Mouse (Mus musculus): ENCODE data around the gene Gm10073. TPM values are rescaled to one million over a fixed set of nuclear protein-coding genes. Genes with fewer than 3 reads are reported as not detected.
"Not testable (repeated sequence)": the region's sequence is repeated elsewhere in the genome, so short reads cannot be mapped to it uniquely, and the experiment has no call there.

Gene Gm10073
- 11.4 and 20.0 TPM in 2 replicates for total RNA-seq (2017)

DNA sequence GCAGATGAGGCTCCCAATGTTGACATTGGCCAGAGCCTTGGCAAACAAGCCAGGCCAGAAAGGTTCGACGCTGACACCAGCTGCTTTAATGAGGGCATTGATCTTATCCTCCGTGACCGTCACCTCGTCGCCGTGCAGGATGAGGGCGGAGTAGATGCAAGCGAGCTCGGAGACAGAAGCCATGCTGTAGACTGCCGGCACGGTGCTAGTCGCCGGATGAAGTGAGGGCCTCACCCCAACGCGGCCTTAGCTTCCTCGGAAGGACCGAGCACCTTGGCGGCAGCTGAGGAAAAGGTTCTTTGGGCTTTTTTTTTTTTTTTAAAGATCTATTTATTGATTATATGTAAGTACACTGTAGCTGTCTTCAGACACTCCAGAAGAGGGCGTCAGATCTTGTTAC is at the start of gene Gm10073:
TSS of gene Gm10073 (minus strand) at position 294 of the 400 bp plus-strand sequence.
- ATAC-seq (replicated peaks in 1 of 2; ENCODE audit: insufficient read depth in 1 of 2, low FRiP score in 2 of 2, low TSS enrichment in 1 of 2, low read depth in 1 of 2, poor library complexity in 2 of 2, severe bottlenecking in 2 of 2), result not testable (repeated sequence)

DNA sequence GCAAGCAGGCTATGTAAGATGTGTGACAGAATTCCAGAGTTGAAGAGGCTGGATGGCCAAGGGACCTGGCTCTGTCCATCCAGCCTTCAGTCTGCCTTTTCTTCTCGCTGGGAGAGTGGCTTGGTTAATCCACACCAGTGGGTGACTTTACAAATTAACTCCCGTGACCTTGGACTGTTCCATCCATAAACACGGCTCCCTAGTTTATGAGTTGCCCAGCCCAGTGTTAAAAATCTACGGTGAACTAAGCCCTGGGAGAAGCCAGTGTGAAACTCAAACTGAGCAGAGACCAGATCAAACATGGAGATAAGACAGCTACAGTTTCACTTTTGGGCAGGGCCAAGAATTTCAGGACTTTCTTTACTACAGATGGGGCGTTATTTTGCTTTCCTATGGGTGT is 49.8 kb upstream of the Gm10073 start:
- peak in 1 of 2 experiments; percentile 37; a peak in 1 of 4 replicates for ATAC-seq (replicated peaks in 1 of 2; ENCODE audit: insufficient read depth in 1 of 2, low FRiP score in 2 of 2, low TSS enrichment in 1 of 2, low read depth in 1 of 2, poor library complexity in 2 of 2, severe bottlenecking in 2 of 2)

- ATAC-seq (replicated peaks in 1 of 2; ENCODE audit: insufficient read depth in 1 of 2, low FRiP score in 2 of 2, low TSS enrichment in 1 of 2, low read depth in 1 of 2, poor library complexity in 2 of 2, severe bottlenecking in 2 of 2), result no peak
Measured at GRCm38 (mm10) chr8:106620488-106620887, 47.2 kb upstream of the Gm10073 start.

GRCm38 (mm10) chr8:106619549-106620245 is 46.4 kb upstream of the Gm10073 start:
- ATAC-seq (replicated peaks in 1 of 2; ENCODE audit: insufficient read depth in 1 of 2, low FRiP score in 2 of 2, low TSS enrichment in 1 of 2, low read depth in 1 of 2, poor library complexity in 2 of 2, severe bottlenecking in 2 of 2), result no peak

DNA sequence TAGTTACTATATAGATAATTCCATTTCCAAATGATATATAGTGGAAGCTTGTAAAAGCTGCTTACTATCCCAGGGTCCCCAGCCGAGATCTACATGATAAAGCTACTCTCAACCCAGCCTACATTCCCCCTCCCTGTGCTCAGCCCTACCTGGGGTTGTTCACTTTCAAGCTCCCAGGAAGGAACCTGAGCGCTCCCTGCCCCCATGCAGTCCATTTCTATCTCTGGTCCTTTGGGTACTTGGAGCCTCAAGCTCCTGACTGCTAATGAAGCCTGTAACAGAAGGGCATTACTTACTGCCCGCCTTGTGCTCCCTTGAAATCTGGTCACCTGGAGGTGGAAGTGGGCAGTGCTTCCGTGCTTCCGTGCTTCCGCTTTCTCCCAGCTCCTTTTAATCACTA is 45.1 kb upstream of the Gm10073 start:
- no peak for ATAC-seq (replicated peaks in 1 of 2; ENCODE audit: insufficient read depth in 1 of 2, low FRiP score in 2 of 2, low TSS enrichment in 1 of 2, low read depth in 1 of 2, poor library complexity in 2 of 2, severe bottlenecking in 2 of 2)

DNA sequence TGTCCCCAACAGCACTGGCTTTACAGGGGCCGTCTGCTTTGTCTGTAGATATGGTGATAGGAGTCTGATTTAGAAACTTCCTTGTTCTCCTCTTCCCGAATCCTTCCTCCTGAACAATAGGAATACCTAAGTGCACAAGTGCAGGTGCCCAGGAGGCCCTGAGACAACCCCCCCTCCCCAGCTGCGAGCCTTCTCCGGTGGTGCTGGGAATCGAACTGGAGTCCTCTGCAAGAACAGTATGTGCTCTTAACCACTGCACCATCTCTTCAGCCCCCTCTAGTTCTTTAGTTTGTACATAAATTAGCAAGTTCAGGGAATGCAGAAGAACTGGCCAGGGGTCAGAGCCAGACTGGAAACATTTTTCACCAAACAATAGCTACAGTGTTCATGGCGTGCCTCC is 44.6 kb upstream of the Gm10073 start:
- ATAC-seq (replicated peaks in 1 of 2; ENCODE audit: insufficient read depth in 1 of 2, low FRiP score in 2 of 2, low TSS enrichment in 1 of 2, low read depth in 1 of 2, poor library complexity in 2 of 2, severe bottlenecking in 2 of 2), result no peak

DNA sequence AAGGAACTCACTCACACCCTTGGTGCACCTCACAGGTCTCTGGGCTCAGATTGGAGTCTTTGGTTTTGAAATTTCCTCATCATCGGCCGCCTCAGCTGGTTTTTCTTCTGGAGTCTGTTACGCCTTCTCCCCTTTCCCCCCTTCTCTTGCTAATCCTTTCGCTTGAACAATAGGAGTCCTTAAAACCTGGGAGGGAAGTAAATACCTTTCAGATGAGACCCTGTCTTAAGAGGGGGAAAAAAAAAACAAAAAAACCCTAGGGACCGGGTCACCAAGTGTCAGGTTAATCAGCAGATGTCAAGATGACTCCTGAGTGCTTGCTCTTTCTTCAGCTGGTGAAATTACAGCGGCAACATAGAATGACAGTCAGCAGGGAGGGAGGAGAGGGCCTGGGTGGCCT is 43.9 kb upstream of the Gm10073 start:
- ATAC-seq (replicated peaks in 1 of 2; ENCODE audit: insufficient read depth in 1 of 2, low FRiP score in 2 of 2, low TSS enrichment in 1 of 2, low read depth in 1 of 2, poor library complexity in 2 of 2, severe bottlenecking in 2 of 2), result no peak

GRCm38 (mm10) chr8:106616679-106617078 is 43.4 kb upstream of the Gm10073 start:
- ATAC-seq (replicated peaks in 1 of 2; ENCODE audit: insufficient read depth in 1 of 2, low FRiP score in 2 of 2, low TSS enrichment in 1 of 2, low read depth in 1 of 2, poor library complexity in 2 of 2, severe bottlenecking in 2 of 2), result no peak

DNA sequence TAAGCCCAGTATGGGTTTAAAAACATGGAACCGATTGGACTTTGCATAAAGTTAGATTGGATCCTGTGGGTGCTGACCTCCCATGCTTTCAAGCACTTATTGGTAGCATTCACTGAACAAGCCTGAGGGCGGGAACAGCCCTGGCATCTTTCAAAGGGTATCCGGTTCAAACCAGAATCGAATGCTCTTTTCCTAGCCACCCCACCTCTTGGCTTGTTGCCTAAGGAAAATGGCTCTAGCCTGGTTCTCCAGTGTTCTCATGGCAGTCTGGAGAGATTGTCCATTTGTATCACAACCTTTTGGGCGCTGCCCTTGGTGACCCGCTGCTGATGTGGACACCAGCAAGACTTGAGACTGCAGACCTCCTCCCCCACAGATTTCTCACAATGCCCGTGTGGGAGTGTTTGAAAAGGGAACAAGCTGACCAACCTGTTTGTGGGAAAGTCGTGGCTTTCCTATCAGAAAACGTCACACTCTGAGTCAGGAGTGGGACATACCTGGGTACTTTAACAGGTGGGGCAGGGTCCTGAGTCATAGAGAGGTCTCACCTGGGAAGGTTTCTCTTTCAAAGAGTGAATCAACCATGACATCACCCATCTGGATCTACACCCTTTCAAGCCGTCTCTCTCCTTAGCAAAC is 42.5 kb upstream of the Gm10073 start:
- no peak for ATAC-seq (replicated peaks in 1 of 2; ENCODE audit: insufficient read depth in 1 of 2, low FRiP score in 2 of 2, low TSS enrichment in 1 of 2, low read depth in 1 of 2, poor library complexity in 2 of 2, severe bottlenecking in 2 of 2)

DNA sequence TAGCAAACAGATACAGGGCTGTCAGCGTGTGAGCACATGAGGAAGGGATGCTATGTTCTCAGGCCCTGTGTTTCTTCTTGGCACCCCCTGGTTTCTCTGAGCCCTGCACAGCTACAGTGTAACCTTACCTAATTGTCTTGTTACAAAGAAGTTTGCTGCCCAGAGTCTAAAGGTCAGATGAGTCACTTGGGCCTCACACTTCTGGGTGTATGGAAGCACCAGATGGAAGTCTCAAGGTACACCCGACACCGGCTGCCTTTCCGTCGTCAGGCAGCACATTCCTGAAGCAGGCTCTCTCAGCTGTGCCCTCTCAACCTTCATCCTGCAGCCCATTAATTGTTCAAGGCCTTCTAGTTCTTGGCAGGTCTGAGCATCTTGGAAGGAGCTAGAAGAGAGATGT is 41.4 kb upstream of the Gm10073 start:
- no peak for ATAC-seq (replicated peaks in 1 of 2; ENCODE audit: insufficient read depth in 1 of 2, low FRiP score in 2 of 2, low TSS enrichment in 1 of 2, low read depth in 1 of 2, poor library complexity in 2 of 2, severe bottlenecking in 2 of 2)

DNA sequence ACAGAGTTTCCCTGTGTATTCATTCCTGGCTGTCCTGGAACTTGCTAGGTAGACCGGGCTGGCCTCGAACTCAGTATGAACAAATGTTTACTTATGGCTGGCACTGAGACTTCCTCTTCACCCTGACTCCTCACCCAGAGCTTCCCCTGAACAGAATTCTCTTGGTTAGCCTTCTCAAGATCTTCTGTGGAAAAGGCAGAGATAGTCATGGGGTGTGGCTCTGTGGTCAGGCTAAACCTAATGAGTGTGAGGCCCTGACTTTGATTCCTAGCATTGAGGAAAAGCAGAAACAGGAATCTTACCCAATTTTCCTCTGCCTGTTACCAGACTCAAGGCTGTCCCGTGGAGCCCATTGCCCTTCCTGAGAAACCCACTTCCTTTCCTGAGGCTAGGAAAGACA is 38.8 kb upstream of the Gm10073 start:
- peak; percentile 12 to 49; a peak in 1 of 4 replicates for ATAC-seq (replicated peaks in 1 of 2; ENCODE audit: insufficient read depth in 1 of 2, low FRiP score in 2 of 2, low TSS enrichment in 1 of 2, low read depth in 1 of 2, poor library complexity in 2 of 2, severe bottlenecking in 2 of 2)

GRCm38 (mm10) chr8:106610958-106611640 is 37.8 kb upstream of the Gm10073 start:
- peak in 1 of 2 experiments; percentile 3; a peak in 1 of 4 replicates for ATAC-seq (replicated peaks in 1 of 2; ENCODE audit: insufficient read depth in 1 of 2, low FRiP score in 2 of 2, low TSS enrichment in 1 of 2, low read depth in 1 of 2, poor library complexity in 2 of 2, severe bottlenecking in 2 of 2)

DNA sequence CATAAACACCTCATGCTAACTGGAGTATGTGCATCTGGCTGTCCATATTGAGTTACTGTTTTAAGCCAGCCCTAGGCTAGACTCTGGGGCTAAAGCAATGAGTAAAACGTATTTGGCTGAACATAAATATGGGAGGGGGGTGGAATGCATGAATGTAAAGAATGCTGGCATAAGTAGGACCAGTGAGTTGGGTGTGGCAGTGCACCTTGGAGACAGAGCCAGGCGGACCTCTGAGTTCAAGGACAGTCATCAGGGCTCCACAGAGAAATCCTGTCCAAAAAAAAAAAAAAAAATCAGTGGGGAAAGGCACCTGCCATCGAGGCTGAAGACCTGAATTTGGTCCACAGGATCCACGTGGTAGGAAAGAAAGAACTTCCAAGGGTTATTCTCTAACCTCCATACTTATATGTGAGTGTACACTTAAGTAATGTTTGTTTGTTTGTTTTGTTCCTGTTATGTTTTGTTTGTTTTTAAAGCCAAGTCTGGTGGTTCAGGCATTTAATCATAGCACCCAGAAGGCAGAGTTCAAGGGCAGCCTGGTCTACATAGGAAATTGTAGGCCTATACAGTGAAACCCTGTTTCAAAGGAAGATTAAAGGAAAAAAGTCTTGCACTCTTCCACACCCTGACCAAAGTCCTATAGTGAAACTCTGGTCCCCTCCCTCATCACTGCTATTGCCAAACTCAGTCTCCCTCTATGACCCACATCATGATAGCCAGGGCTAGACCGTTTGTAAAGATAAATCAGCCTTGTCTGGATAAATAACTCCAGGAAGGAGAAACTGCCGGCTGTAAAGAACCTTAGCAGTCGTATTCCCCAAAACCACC is 36.0 kb upstream of the Gm10073 start:
- no peak for ATAC-seq (replicated peaks in 1 of 2; ENCODE audit: insufficient read depth in 1 of 2, low FRiP score in 2 of 2, low TSS enrichment in 1 of 2, low read depth in 1 of 2, poor library complexity in 2 of 2, severe bottlenecking in 2 of 2)

GRCm38 (mm10) chr8:106608425-106608824 is 35.2 kb upstream of the Gm10073 start:
- ATAC-seq (replicated peaks in 1 of 2; ENCODE audit: insufficient read depth in 1 of 2, low FRiP score in 2 of 2, low TSS enrichment in 1 of 2, low read depth in 1 of 2, poor library complexity in 2 of 2, severe bottlenecking in 2 of 2), result no peak

GRCm38 (mm10) chr8:106607783-106608182 is 34.5 kb upstream of the Gm10073 start:
- not testable (repeated sequence) for ATAC-seq (replicated peaks in 1 of 2; ENCODE audit: insufficient read depth in 1 of 2, low FRiP score in 2 of 2, low TSS enrichment in 1 of 2, low read depth in 1 of 2, poor library complexity in 2 of 2, severe bottlenecking in 2 of 2)

- no peak for ATAC-seq (replicated peaks in 1 of 2; ENCODE audit: insufficient read depth in 1 of 2, low FRiP score in 2 of 2, low TSS enrichment in 1 of 2, low read depth in 1 of 2, poor library complexity in 2 of 2, severe bottlenecking in 2 of 2)
Measured at GRCm38 (mm10) chr8:106606601-106607145, 33.4 kb upstream of the Gm10073 start.

DNA sequence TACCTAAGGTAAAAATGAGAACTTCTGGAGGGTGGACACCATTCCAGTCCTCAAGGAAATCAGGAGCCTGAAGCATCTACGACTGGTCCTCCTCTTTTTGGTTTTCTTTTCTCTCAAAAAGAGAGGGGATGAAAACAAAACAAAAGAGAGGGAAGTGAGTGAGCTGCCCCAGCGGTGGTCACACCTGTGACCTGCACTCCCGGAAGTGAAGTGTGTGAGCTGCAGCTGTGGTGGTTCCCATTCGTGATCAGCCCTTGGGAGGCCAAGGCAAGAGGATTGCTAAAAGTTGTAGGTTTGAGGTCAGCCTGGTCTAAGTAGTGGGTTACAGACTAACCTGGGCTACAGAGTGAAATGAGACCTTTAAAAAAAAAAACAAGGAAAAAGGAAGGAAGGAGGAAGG is 32.9 kb upstream of the Gm10073 start:
- ATAC-seq (replicated peaks in 1 of 2; ENCODE audit: insufficient read depth in 1 of 2, low FRiP score in 2 of 2, low TSS enrichment in 1 of 2, low read depth in 1 of 2, poor library complexity in 2 of 2, severe bottlenecking in 2 of 2), result no peak

Measured in hematopoietic stem cell, adult 5-6 weeks (primary cell).